Mouse (Mus musculus): ENCODE measurements around the gene Anks3.

Anks3 gene

DNA sequence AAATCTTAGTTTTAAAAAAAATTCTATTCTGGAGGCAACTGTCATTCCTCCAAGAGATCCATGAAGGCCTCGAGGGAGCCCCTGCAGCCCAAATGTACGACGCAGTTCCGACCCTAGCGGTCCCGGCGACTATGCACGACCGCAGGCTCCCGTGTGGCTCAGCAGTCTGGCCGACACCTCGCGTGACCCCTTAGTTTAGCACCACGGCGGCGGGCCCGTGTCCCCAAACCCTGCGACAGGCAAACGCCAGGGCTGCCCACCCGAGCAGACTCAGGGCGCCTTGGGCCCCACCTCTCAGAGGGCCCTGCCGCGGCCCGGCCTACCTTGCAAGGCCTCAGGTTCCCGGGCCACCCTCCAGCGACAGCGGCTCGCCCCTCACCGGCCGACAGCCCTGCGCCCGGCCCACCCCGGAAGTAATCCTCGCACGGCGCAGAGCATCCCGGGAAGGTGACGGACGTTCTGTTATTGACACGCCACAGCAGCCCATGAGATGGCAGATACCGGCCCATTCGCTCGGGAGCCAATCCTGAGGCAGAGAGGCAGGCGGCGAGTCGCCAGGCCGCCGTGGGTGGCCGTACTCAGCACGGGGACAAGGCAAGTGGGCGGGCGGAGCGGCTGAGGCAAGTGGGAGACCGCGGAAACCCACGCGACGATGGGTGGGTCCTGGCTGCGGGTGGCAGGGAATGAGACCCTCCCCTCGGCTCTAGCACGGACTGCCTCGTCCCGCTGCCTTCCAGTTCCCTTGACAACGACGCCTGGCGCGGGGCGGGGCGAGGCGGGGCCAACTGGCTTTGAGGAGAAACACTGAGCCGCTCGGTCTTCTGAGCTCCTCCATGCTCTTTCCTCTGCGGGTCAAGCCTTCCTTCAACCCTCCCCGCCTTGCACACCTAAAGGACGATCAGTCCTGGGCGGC lies at the start of gene Anks3:
Gene Anks3, minus strand, starts transcription at position 409 of the 913 bp plus-strand sequence.
- peak; percentile 95 to 98 for DNase-seq (ENCODE audit: low spot score in 2 of 2)

GRCm38 (mm10) chr16:5013054-5013838 lies 49.2 kb upstream of the Anks3 start, which contains the start of gene Rogdi:
Gene Rogdi (minus strand): TSS chr16:5013553.
- DNase-seq (ENCODE audit: low spot score in 2 of 2) = peak; percentile 93 to 98

GRCm38 (mm10) chr16:5012036-5013005 lies 48.3 kb upstream of the Anks3 start:
- DNase-seq (ENCODE audit: low spot score in 2 of 2) = no peak

- no peak for DNase-seq (ENCODE audit: low spot score in 2 of 2)
These were observed 47.3 kb upstream of the Anks3 start for GRCm38 (mm10) chr16:5011285-5011684.

DNA sequence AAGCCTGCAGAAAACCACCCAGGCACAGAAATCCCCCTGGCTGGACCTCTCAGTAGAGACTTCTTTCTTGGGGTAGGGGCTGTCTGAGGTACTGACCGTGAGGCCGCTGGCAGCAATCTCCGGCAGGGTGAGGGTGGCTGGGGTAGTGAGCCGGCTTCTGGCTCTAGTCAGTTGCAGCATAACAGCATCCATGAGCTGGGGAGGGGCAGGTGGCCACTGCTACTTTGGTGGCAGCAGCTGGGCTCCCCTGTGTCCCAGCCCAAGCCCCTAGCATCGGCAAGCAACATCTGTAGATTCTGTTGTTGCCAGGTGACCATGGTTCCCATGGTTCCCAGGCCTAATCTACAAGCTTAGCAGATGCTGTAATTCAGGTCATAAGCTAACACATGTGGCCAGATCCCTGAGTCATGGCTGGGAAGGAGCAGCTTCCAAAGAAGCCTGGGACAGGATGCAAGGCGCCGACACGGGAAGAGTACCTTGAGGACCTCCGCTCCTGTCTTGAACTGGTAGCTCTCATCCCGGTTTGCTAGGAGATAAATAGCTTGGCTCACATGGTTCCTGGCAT lies 46.4 kb upstream of the Anks3 start:
- DNase-seq (ENCODE audit: low spot score in 2 of 2) = no peak

GRCm38 (mm10) chr16:5008076-5008475 lies 44.1 kb upstream of the Anks3 start:
- DNase-seq (ENCODE audit: low spot score in 2 of 2) = no peak

DNA sequence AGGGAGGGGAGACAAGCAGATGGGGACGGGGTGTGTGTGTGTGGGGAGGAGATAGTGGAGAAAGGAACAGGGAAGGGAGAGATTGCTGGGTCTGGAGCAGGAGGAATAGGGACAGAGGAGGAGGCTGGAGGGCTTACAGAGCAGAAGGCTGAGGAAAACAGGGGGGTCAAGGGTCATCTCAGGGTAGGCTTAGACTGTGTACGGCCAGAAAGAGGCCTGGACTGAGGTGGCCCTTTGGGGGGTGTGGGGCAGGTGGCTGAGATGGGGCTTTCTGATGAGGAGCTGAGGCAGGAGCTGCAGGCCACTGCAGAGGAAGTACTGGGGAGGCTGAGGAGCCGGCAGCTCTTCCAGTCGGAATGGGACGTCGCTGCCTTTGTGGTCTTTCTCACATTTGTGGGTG lies 43.5 kb upstream of the Anks3 start:
- no peak for DNase-seq (ENCODE audit: low spot score in 2 of 2)

- DNase-seq (ENCODE audit: low spot score in 2 of 2) = peak; percentile 39 to 65
These were observed 43.1 kb upstream of the Anks3 start, which contains the start of gene Smim22 for GRCm38 (mm10) chr16:5007067-5007466. Gene Smim22 (plus strand): TSS chr16:5007288.

DNA sequence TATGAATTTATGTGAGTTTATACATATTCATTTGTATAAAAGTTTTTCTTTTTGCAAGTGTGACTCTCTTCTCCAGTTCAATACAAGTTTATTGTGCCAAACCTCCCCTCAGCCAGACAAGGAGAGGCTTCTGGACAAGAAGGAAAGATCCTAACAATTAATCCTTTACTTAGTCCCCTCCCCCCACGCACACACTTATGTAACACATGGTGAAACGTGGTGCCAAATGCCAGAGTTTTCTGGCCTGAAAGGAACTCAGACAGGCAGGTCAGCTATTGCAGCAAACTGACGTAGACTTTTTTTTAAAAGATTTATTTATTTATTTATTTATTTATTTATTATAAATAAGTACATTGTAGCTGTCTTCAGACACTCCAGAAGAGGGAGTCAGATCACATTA lies 36.6 kb upstream of the Anks3 start:
- no peak for DNase-seq (ENCODE audit: low spot score in 2 of 2)

DNA sequence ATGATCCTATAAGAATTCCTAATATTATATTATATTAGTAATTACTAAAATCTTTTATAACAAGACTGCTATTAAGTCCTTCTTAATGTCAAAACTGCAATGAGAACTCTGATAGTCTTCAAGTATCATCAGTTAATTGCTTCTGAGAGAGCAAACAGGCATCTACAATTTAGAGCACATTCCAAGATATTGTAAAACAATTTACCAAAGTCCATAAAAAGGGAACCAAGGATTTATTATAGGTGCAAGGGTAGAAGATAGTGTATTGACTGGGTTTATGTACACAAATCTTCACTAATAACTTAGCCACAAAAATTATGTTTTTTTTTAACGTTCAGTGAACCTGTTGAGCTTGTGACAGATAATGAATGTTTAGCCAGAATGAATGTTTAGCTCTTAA lies 35.0 kb upstream of the Anks3 start:
- no peak for DNase-seq (ENCODE audit: low spot score in 2 of 2)

DNA sequence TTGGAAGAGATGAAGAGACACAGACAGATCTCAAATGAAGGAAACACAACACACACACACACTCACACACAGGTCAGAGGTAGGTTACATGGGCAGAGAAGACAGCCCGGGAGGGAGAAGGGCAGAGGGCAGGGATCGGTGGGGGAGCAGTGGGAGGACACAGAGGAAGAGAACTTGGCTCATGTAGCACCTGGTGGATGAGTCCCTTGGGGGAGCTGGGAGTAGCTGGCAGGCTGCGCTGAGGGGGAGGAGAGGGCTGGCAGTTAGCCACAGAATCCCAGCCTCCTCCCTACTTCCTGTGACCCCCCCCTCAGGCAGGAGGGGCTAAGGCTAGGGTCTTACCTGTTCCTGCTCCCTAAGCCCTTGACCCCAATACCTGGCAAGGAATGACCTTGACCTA lies 33.5 kb upstream of the Anks3 start, which contains the start of gene Sept12:
Gene Sept12, minus strand, starts transcription at position 300 of the 400 bp plus-strand sequence.
- DNase-seq (ENCODE audit: low spot score in 2 of 2) = peak in 1 of 2 experiments; percentile 21

- no peak for DNase-seq (ENCODE audit: low spot score in 2 of 2)
These were observed 29.3 kb upstream of the Anks3 start for GRCm38 (mm10) chr16:4993276-4993675.

- no peak for DNase-seq (ENCODE audit: low spot score in 2 of 2)
These were observed 20.7 kb upstream of the Anks3 start for GRCm38 (mm10) chr16:4984717-4985116.

GRCm38 (mm10) chr16:4979755-4980380 lies 15.9 kb upstream of the Anks3 start:
- DNase-seq (ENCODE audit: low spot score in 2 of 2) = peak in 1 of 2 experiments; percentile 16

DNA sequence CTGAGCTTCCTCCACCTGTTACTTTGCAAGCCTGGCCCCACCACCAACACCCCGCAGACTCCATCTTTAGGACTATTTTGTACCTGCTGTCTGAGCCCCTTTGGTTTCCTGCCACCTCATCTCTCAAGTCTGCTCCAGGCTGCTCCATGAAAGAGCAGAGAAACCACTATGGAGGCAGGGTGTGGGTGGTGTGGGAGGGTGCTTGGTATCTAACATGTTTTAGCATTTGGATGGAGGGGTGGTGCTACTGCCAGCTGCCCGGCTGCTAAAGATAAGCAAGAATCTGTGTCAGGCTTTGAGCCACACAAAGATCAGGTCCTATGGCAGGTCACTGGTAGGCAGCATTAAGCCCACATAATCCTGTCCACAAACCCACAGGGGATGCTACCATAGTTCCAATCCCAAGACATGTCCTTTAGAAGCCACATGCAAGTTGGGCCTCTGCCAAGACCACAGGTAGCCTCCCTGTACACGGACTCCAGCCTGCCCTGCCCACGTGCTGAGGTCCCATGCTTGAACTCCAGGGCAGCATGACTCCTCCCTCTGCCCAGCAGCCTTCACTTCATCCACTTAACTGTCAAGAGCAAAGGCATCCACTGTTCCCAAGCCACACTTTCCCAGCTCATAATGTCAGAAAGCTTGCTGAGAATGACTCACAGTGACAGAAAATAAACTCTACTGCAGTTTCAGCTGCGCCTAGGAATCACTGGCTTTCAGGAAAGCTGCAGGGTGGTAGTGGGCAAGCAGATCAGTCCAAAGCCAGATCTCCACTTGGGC lies 14.5 kb upstream of the Anks3 start:
- DNase-seq (ENCODE audit: low spot score in 2 of 2) = no peak

GRCm38 (mm10) chr16:4976180-4976579 lies 12.2 kb upstream of the Anks3 start:
- no peak for DNase-seq (ENCODE audit: low spot score in 2 of 2)

GRCm38 (mm10) chr16:4974521-4974920 lies 10.5 kb upstream of the Anks3 start:
- DNase-seq (ENCODE audit: low spot score in 2 of 2) = no peak

DNA sequence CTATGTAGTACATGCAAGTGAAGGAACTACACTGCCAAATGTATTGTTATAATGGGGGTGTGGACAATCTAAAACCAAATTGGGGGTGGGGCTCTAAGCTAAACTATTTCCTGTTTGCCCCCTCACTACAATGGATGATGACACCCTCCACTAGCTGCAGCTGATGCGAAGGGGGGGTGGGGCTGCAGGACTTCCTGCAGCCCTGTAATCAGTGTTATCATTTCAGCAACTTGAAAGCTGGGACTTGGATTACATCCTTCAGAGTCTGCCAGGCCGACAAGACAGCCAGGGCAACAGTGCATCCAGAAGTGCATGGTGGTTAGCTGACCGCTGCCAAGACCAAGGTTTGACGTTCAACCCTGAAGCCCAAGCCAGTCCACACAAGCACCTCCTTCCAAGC lies 7.6 kb upstream of the Anks3 start:
- no peak for DNase-seq (ENCODE audit: low spot score in 2 of 2)

GRCm38 (mm10) chr16:4969055-4969843 lies 5.2 kb upstream of the Anks3 start:
- DNase-seq (ENCODE audit: low spot score in 2 of 2) = no peak

All from urinary bladder, postnatal 36 days (tissue).